Mouse (Mus musculus) cerebellum, postnatal 10 days (tissue): ENCODE results near the gene Gm20388.
A peak's percentile ranks its signal among the peaks of the same experiment; 100 is the strongest.
"Not testable (repeated sequence)": the region's sequence is repeated elsewhere in the genome, so short reads cannot be mapped to it uniquely, and the experiment has no call there.

Source experiments
- DNase-seq, 2 experiments: peaks; one replicate each; pipeline ENCODE4 v3.0.0; 2021; ENCODE audit warnings: mixed read lengths in 2 of 2

Gene Gm20388

GRCm38 (mm10) chr8:123808671-123809070 lies 3898.0 kb downstream of the Gm20388 start:
- DNase-seq, result no peak

- not testable (repeated sequence) for DNase-seq
These were observed 3898.7 kb downstream of the Gm20388 start for GRCm38 (mm10) chr8:123809342-123809741.

- DNase-seq, result no peak
These were observed 3901.6 kb downstream of the Gm20388 start for GRCm38 (mm10) chr8:123812227-123812626.

GRCm38 (mm10) chr8:123813173-123813891 lies 3902.7 kb downstream of the Gm20388 start:
- peak; percentile 69 to 74 for DNase-seq

DNA sequence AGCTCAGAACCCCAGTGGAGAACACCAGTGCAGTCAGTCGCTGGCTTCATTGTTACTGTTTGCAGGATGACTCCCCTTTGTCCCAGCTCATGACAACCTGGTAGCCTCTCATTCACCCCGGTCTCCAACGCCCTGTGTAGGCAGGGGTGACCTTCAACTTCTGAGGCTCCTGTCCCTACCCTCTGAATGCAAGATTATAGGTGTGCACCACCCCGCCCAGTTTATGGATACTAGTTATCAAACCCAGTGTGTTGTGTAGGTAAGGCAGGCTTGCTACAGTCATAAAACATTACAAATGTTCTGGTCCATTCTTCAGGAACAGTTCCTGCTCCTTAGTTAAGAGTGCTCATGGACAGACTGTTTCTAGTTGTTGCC lies 3903.2 kb downstream of the Gm20388 start:
- no peak for DNase-seq

DNA sequence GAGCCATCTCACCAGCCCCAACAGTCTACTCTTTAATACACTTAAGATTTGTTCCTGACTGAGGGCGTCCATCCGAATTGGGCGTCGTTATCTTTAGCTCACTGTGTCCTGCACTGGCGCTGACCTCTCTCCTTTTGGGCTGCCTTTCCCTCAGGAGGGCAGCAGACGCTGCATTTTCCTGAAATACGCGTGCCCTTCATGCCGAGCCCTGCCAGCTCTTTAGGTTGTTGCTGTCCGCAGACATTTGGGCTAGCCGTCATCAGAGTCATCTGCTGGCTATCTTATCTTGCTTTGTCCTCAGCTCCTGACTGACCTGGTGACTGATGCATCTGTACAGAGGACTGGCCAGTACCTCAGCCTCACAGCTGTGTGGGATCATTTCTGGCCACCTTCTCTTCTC lies 3904.7 kb downstream of the Gm20388 start:
- no peak for DNase-seq

- no peak for DNase-seq
These were observed 3906.3 kb downstream of the Gm20388 start for GRCm38 (mm10) chr8:123816939-123817338.

GRCm38 (mm10) chr8:123817747-123818146 lies 3907.1 kb downstream of the Gm20388 start:
- no peak for DNase-seq

GRCm38 (mm10) chr8:123819683-123820610 lies 3909.3 kb downstream of the Gm20388 start:
- no peak for DNase-seq

DNA sequence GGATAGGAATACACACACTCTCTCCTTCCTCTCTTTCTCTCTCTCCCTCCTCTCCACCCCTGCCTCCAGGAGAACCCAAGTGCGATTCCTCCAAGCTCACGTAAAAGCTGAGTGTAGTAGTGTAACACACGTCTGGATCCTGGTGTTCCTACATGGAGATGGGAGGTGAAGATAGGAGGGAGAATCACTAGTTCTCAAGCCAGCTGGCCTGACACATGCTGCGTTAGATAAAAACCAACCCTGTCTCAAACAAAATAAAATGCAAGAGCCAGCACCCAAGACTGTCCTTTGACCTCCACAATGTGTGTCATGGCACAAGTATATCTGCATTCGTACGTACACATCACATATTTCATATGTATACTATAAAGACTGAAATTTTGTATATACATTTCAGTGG lies 3910.1 kb downstream of the Gm20388 start:
- no peak for DNase-seq

DNA sequence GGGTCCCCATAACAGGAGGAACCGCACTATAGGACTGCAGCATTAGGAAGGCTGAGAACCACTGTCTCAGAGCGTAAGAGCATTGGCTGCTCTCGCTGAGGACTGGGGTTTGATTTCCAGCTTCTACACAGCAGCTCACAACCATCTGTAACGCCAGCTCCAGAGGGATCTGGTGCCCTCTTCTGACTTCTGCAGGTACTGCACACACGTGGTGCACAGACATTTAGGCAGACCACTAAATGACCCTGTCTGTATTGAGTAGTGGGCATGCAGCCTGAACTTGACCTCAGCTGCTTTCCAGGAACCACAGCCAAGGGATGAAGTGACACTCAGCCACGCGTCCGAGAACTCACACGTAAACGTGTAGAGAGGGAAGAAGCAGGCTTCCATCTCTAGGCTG lies 3912.5 kb downstream of the Gm20388 start:
- DNase-seq, result no peak

DNA sequence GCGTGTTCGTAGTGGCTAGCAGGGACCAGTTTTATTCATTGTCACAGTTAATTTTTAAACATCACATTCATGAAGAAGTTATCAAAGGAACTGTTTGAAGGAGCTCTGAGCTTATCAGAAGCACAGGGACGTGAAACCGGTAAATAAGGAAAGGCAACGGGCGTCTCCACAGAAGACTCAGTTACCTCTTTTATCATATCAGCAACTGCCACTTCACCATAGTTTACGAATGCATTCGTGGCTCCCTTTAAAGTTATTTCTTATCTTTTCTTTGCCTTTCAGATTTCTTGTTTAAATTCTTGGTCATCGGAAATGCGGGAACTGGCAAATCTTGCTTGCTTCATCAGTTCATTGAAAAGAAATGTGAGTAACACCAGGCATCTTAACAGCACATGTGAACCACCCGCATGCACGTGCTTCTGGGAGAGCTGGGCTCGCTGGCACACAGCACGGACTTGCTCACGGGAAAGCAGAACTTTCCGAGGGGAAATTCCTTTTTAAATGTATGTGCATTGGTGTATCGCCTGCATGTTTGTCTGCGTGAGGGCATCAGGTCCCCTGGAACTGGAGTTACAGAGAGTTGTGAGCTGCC lies 3913.0 kb downstream of the Gm20388 start:
- DNase-seq, result no peak

DNA sequence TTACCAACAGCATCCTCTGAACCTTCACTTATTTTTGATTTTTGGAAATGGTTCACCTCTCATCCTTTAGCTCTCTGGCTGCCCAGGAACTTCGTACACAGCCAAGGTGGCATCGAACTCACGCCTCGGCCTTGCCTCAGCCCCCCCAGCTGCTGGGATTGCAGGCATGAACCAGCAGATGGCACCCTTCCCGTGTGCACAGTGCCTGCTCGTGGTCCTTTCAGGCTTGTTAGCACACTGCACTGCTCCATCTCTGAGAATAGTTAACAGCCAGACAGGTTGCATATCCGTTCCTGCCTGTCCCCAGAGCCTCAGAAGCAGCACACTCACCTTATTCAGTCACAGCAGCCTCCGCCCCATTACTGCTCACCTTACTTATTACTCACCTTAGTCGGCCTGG lies 3915.4 kb downstream of the Gm20388 start:
- DNase-seq, result peak; percentile 64 to 66

DNA sequence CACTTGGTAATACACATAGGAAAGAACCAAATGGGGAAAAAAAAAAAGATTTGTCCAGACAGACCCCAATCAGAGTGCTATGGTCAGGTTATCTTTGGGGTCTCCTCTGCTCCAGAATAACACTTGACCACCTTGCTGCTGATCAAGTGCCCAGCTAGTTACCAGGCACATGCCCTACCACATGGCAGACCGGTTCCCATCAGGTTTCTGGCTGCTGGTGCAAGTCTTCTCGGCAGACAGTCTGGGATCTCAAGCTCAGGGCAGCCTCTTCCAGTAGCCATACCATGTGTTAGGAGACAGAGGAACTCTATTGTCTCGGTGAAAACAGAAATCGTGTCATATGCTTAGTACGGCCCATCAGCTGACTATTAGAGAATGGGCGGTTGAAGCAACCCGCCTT lies 3916.1 kb downstream of the Gm20388 start:
- DNase-seq, result peak; percentile 50 to 61

- peak; percentile 47 for DNase-seq
These were observed 3916.9 kb downstream of the Gm20388 start for GRCm38 (mm10) chr8:123827523-123827922.

DNA sequence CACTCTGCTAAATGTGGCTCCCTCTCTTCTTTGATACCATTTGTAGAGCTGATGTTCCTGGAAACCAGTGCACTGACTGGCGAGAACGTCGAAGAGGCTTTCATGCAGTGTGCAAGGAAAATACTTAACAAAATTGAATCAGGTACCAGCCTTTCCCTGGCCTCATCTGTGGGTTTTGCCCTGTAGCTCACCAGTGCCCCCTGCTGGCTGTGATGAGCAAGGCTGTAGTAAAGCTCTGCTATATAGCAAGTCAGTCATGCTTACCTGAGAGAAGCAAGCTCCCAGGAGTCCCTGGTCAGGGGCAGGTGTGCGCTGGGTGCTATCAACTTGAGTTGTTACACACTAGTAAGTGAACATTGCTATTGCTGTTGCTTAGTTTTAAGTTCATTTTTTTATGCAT lies 3922.1 kb downstream of the Gm20388 start:
- peak; percentile 54 to 58 for DNase-seq

DNA sequence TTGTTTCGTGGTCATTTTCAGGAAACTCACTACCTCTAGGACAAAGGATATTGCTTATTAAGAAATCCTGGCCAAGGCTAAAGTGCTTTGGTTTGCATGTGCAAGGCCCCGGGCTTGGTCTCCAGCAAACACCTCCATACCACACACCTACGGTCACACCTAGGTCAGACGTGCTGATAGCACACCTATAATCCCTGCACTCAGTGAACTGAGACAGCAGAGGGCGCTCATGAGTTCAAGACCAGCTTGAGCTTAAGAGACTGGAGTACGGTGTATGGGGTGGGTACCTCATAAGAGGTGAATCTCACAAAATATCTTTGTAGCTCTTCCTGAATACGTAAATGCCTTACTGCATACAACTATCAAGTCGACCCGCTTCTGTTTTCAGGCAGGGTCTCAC lies 3924.8 kb downstream of the Gm20388 start:
- DNase-seq, result peak; percentile 87 to 91

- peak in 1 of 2 experiments; percentile 36 for DNase-seq
These were observed 3925.7 kb downstream of the Gm20388 start for GRCm38 (mm10) chr8:123836354-123836753.

DNA sequence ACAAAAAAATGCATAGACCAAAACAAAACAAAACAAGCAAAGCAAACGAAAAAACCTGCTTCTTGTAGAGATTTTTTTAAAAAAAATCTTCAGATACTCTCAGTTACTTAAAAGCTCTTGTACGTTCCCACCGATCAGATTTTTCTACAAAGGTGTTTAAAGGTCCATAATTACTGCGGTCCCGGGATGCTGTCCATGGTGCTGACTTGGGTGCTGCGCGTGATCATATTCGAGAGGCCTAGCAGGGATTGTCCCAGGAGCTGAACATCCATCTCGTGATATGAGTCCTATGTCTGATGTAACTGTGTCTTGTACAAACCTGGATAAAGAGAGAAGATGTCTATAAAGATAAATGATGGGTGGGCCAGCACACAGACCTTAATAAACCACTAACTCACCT lies 3927.9 kb downstream of the Gm20388 start:
- DNase-seq, result no peak

DNA sequence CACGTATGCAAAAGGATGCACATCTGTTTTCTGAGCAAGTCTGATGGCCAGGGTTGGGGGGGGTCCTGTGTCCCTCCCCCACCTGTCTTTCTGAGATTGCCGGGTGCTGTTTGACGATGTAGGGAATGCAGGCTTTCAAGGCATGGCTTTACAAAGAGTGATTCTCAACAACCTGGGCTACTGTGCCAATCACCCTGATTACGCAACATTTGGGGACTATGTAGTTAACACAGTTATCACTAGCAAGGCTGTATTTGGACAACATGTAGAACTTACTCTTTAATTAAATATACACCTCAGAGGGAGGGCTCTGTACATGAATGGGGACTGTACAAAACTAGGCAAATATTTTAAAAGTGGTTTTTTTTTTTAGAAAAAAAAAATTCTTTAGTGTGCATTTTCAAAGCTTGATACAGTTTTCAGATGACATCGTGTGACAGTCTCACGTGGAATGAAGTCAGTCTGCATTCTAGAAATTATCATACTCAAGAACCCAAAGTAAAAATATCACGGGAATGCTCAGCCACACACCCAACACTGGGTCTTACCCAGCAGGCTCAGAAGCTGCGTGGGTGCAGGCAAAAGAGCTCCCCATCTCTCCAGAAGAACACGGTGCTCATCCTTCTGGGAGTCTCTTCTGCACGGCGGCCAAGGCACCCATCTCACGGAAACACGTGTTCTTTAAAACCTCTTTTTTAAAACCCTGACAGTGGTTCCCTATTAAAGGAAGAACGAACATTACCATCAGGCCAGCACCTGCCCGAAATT lies 3930.1 kb downstream of the Gm20388 start:
- no peak for DNase-seq

- no peak for DNase-seq
These were observed 3931.4 kb downstream of the Gm20388 start for GRCm38 (mm10) chr8:123842086-123842485.

- DNase-seq, result no peak
These were observed 3933.7 kb downstream of the Gm20388 start for GRCm38 (mm10) chr8:123844341-123844740.

- no peak for DNase-seq
These were observed 3934.5 kb downstream of the Gm20388 start for GRCm38 (mm10) chr8:123845114-123845513.
